Comparison of ENCODE assay signal across 28 mouse cellular contexts in the genomic region with DNA sequence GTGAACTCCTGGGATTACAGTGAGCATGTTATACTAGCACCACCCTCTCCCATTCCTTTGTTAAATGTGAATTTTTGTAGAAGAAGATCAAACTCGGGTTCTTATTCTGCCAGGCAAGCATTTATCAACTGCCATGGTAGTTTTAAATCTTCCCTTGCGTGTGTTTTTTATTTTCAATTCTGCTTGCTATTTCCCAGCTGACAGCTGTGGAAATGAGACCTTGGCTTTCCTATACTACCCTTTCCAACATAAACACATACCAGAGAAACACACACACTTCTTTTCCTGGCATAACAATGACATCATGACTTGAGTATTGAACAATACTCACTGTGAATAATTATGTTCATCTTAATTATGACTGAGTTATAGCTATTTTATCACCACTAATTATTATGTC. TPM values are rescaled to one million over a fixed set of nuclear protein-coding genes. Genes with fewer than 3 reads are reported as not detected.
DNase-seq lines count a peak whose midpoint lies in the region; ATAC-seq and TF ChIP-seq lines count a peak whose summit lies in the region.
"Had no signal": no experiment of that assay in that cellular context is flagged by ENCODE, and none has a peak within 500 bp of the region (broad histone marks: within the 10 kb centered on the region; RNA-seq: fewer than 3 reads in every experiment).

No protein-coding gene starts in this region.

- H3K4me3 ChIP-seq in embryonic facial prominence, embryonic 14.5 days (ENCODE audit: low read depth, low read length), result no peak overlapping the region
- H3K4me3 ChIP-seq in embryonic facial prominence, embryonic 10.5 days, result no peak overlapping the region
- H3K4me3 ChIP-seq in lung, embryonic 14.5 days (ENCODE audit: low read depth, low read length), result no peak overlapping the region
- H3K4me3 ChIP-seq in embryonic fibroblast, embryonic 13.5 days (ENCODE audit: insufficient read depth, low read length), result no peak overlapping the region
- H3K4me3 ChIP-seq in liver, embryonic 11.5 days (ENCODE audit: low read depth, low read length), result no peak overlapping the region
- H3K4me3 ChIP-seq: embryonic facial prominence, embryonic 12.5 days; forebrain, embryonic 10.5 days; forebrain, embryonic 13.5 days; gastrocnemius, adult 2 months; hindbrain, embryonic 10.5 days; hindbrain, embryonic 13.5 days; intestine, embryonic 15.5 days had no signal

- TF ChIP-seq POLR2A in embryonic fibroblast, embryonic 13.5 days (IDR thresholded peaks at IDR 0.05; ENCODE audit: low read depth, low read length), result no peak

- H3K27me3 ChIP-seq in embryonic facial prominence, embryonic 14.5 days (replicated peaks; ENCODE audit: control insufficient read depth, insufficient read depth, low read length), result no peaks in the 10 kb centered on the region
- no peaks in the 10 kb centered on the region for H3K27me3 ChIP-seq in embryonic facial prominence, embryonic 10.5 days (replicated peaks; ENCODE audit: low read depth, poor library complexity, severe bottlenecking)
- H3K27me3 ChIP-seq in lung, embryonic 14.5 days (ENCODE audit: insufficient read depth, low read length), result no peaks in the 10 kb centered on the region
- H3K27me3 ChIP-seq in liver, embryonic 11.5 days (replicated peaks; ENCODE audit: control insufficient read depth, insufficient read depth, low read length), result no peaks in the 10 kb centered on the region
- H3K27me3 ChIP-seq: embryonic facial prominence, embryonic 12.5 days; forebrain, embryonic 13.5 days; hindbrain, embryonic 13.5 days; intestine, embryonic 15.5 days had no signal

- H3K36me3 ChIP-seq in embryonic facial prominence, embryonic 14.5 days (ENCODE audit: control insufficient read depth, insufficient read depth, low read length), result no peaks in the 10 kb centered on the region
- H3K36me3 ChIP-seq in embryonic facial prominence, embryonic 10.5 days (replicated peaks), result no peaks in the 10 kb centered on the region
- no peaks in the 10 kb centered on the region for H3K36me3 ChIP-seq in lung, embryonic 14.5 days (ENCODE audit: insufficient read depth)
- H3K36me3 ChIP-seq in liver, embryonic 11.5 days (ENCODE audit: control insufficient read depth, insufficient read depth, low read length), result no peaks in the 10 kb centered on the region
- H3K36me3 ChIP-seq: embryonic facial prominence, embryonic 12.5 days; forebrain, embryonic 10.5 days; hindbrain, embryonic 10.5 days; hindbrain, embryonic 13.5 days; intestine, embryonic 15.5 days had no signal

- no peak overlapping the region for H3K4me2 ChIP-seq in embryonic facial prominence, embryonic 14.5 days (ENCODE audit: low read depth, low read length)
- no peak overlapping the region for H3K4me2 ChIP-seq in lung, embryonic 14.5 days
- no peak overlapping the region for H3K4me2 ChIP-seq in liver, embryonic 11.5 days
- H3K4me2 ChIP-seq: embryonic facial prominence, embryonic 12.5 days; forebrain, embryonic 13.5 days; hindbrain, embryonic 13.5 days; intestine, embryonic 15.5 days had no signal

- no peak overlapping the region for H3K27ac ChIP-seq in embryonic facial prominence, embryonic 14.5 days (replicated peaks; ENCODE audit: low read depth, low read length)
- no peak overlapping the region for H3K27ac ChIP-seq in embryonic facial prominence, embryonic 10.5 days (replicated peaks)
- no peak overlapping the region for H3K27ac ChIP-seq in lung, embryonic 14.5 days (ENCODE audit: low read depth)
- peak overlapping the region; percentile 78 for H3K27ac ChIP-seq in embryonic fibroblast, embryonic 13.5 days (ENCODE audit: insufficient read depth, low read length)
- H3K27ac ChIP-seq in liver, embryonic 11.5 days (ENCODE audit: low read depth, low read length), result no peak overlapping the region
- H3K27ac ChIP-seq: embryonic facial prominence, embryonic 12.5 days; forebrain, embryonic 10.5 days; forebrain, embryonic 13.5 days; gastrocnemius, adult 2 months; hindbrain, embryonic 10.5 days; hindbrain, embryonic 13.5 days; intestine, embryonic 15.5 days had no signal

- no peaks in the 10 kb centered on the region for H3K9me3 ChIP-seq in embryonic facial prominence, embryonic 14.5 days (ENCODE audit: control insufficient read depth, low read length)
- no peaks in the 10 kb centered on the region for H3K9me3 ChIP-seq in embryonic facial prominence, embryonic 10.5 days
- no peaks in the 10 kb centered on the region for H3K9me3 ChIP-seq in lung, embryonic 14.5 days (ENCODE audit: low read depth, low read length)
- H3K9me3 ChIP-seq in liver, embryonic 11.5 days (ENCODE audit: control insufficient read depth, low read length), result no peaks in the 10 kb centered on the region
- H3K9me3 ChIP-seq: embryonic facial prominence, embryonic 12.5 days; forebrain, embryonic 10.5 days; forebrain, embryonic 13.5 days; hindbrain, embryonic 10.5 days; hindbrain, embryonic 13.5 days; intestine, embryonic 15.5 days had no signal

- H3K4me1 ChIP-seq in embryonic facial prominence, embryonic 14.5 days (ENCODE audit: control insufficient read depth, insufficient read depth, low read length), result no peaks in the 10 kb centered on the region
- no peaks in the 10 kb centered on the region for H3K4me1 ChIP-seq in embryonic facial prominence, embryonic 10.5 days
- no peaks in the 10 kb centered on the region; the same call in 1 of the 2 replicates for H3K4me1 ChIP-seq in lung, embryonic 14.5 days (ENCODE audit: insufficient read depth)
- H3K4me1 ChIP-seq in embryonic fibroblast, embryonic 13.5 days (ENCODE audit: control insufficient read depth, insufficient read depth, low read length), result peaks cover 6% of the 10 kb centered on the region
- H3K4me1 ChIP-seq in liver, embryonic 11.5 days (replicated peaks; ENCODE audit: control insufficient read depth, insufficient read depth, low read length), result no peaks in the 10 kb centered on the region
- H3K4me1 ChIP-seq: embryonic facial prominence, embryonic 12.5 days; forebrain, embryonic 10.5 days; forebrain, embryonic 13.5 days; hindbrain, embryonic 10.5 days; hindbrain, embryonic 13.5 days; intestine, embryonic 15.5 days had no signal

- H3K9ac ChIP-seq in embryonic facial prominence, embryonic 14.5 days (ENCODE audit: low read depth, low read length), result no peak overlapping the region
- no peak overlapping the region for H3K9ac ChIP-seq in lung, embryonic 14.5 days
- H3K9ac ChIP-seq in liver, embryonic 11.5 days (ENCODE audit: low read depth, low read length), result no peak overlapping the region
- H3K9ac ChIP-seq: embryonic facial prominence, embryonic 12.5 days; forebrain, embryonic 13.5 days; hindbrain, embryonic 13.5 days; intestine, embryonic 15.5 days had no signal

- WGBS in embryonic facial prominence, embryonic 14.5 days, result 35% methylated on average over 2 of the region's 2 CpGs
- 72% methylated on average over 2 of the region's 2 CpGs for WGBS in embryonic facial prominence, embryonic 10.5 days
- WGBS in lung, embryonic 14.5 days, result 37% methylated on average over 2 of the region's 2 CpGs
- 64% methylated on average over 2 of the region's 2 CpGs for WGBS in liver, embryonic 11.5 days

- TF ChIP-seq CTCF in lung, embryonic 14.5 days (IDR thresholded peaks at IDR 0.05; ENCODE audit: low read depth), result no peak
- no peak for TF ChIP-seq CTCF in embryonic fibroblast, embryonic 13.5 days (IDR thresholded peaks at IDR 0.05; ENCODE audit: borderline replicate concordance, insufficient read depth, low read length)

- peak; percentile 31 for DNase-seq in embryonic facial prominence, embryonic 14.5 days (ENCODE audit: low spot score)
- no peak for DNase-seq in embryonic facial prominence, embryonic 10.5 days (ENCODE audit: low spot score)
- DNase-seq in lung, embryonic 14.5 days, result peak; percentile 17
- no peak for DNase-seq in lung, postnatal 14 days
- peak; percentile 56 for DNase-seq in 3T3-L1 (ENCODE audit: low read depth, low spot score)
- DNase-seq in liver, embryonic 11.5 days (ENCODE audit: low spot score), result no peak
- DNase-seq: adrenal gland, postnatal 10 days; adrenal gland, postnatal 36 days; B cell, adult 2 months; cerebellum, adult 18-20 months; cerebellum, adult 9-10 months; cerebellum, postnatal 14 days; gastrocnemius, adult 2 months; gastrocnemius, postnatal 14 days; heart, adult 18-20 months; heart, postnatal 10 days; heart, postnatal 36 days had no signal

- ATAC-seq in embryonic facial prominence, embryonic 14.5 days (ENCODE audit: low read depth), result no peak
- ATAC-seq in lung, embryonic 14.5 days (ENCODE audit: insufficient read depth), result no peak
- no peak for ATAC-seq in liver, embryonic 11.5 days (replicated peaks; ENCODE audit: low FRiP score)
- ATAC-seq: activated CD4-positive, CD25-positive, alpha-beta regulatory T cell, adult 4 months; forebrain, embryonic 13.5 days; forebrain, embryonic 16.5 days; hindbrain, embryonic 16.5 days; intestine, embryonic 15.5 days had no signal

RNA-seq across cellular contexts. Expression of a gene that starts 14.9 kb away (rescaled TPM):
- not detected in 2 replicates for polyA plus RNA-seq in embryonic facial prominence, embryonic 14.5 days (2014; fragmentation: Nextera tagmentation; extraction: Ambion mirVana)
- polyA plus RNA-seq in embryonic facial prominence, embryonic 10.5 days (2016; fragmentation: Nextera tagmentation; extraction: Ambion mirVana), result not detected in 2 replicates
- not detected in 2 replicates for polyA plus RNA-seq in lung, embryonic 14.5 days (2014; fragmentation: Nextera tagmentation; extraction: Ambion mirVana)
- not detected in 2 replicates for polyA plus RNA-seq in embryonic fibroblast, embryonic 13.5 days (2011; ENCODE audit: insufficient read length, low read depth, missing spikeins)
- not detected in 2 replicates for polyA plus RNA-seq in liver, embryonic 11.5 days (2014; fragmentation: Nextera tagmentation; extraction: Ambion mirVana)
- polyA plus RNA-seq: embryonic facial prominence, embryonic 12.5 days; forebrain, embryonic 10.5 days; forebrain, embryonic 13.5 days; forebrain, embryonic 16.5 days; heart, embryonic 14.5 days; hindbrain, embryonic 10.5 days; hindbrain, embryonic 13.5 days; hindbrain, embryonic 16.5 days; intestine, embryonic 15.5 days had no signal

RNA-seq across cellular contexts. Expression of a gene that starts 35.2 kb away (rescaled TPM):
- not detected in 2 replicates for polyA plus RNA-seq in embryonic facial prominence, embryonic 14.5 days (2014; fragmentation: Nextera tagmentation; extraction: Ambion mirVana)
- not detected in 2 replicates for polyA plus RNA-seq in embryonic facial prominence, embryonic 10.5 days (2016; fragmentation: Nextera tagmentation; extraction: Ambion mirVana)
- not detected in 2 replicates for polyA plus RNA-seq in lung, embryonic 14.5 days (2014; fragmentation: Nextera tagmentation; extraction: Ambion mirVana)
- polyA plus RNA-seq in embryonic fibroblast, embryonic 13.5 days (2011; ENCODE audit: insufficient read length, low read depth, missing spikeins), result not detected in 2 replicates
- not detected in 2 replicates for polyA plus RNA-seq in liver, embryonic 11.5 days (2014; fragmentation: Nextera tagmentation; extraction: Ambion mirVana)
- polyA plus RNA-seq: activated CD4-positive, CD25-positive, alpha-beta regulatory T cell, adult 4 months; embryonic facial prominence, embryonic 12.5 days; forebrain, embryonic 10.5 days; forebrain, embryonic 16.5 days; heart, embryonic 14.5 days; hindbrain, embryonic 10.5 days; hindbrain, embryonic 13.5 days; hindbrain, embryonic 16.5 days; intestine, embryonic 15.5 days had no signal

Comparison
In these comparisons a context has a peak if more than half of its experiments do, and no peak if none do; other contexts are left out.
1. DNase-seq: peak in embryonic facial prominence, embryonic 14.5 days (single experiment), lung, embryonic 14.5 days (single experiment) and 3T3-L1 (single experiment); none in embryonic facial prominence, embryonic 10.5 days (single experiment), lung, postnatal 14 days (single experiment) and liver, embryonic 11.5 days (single experiment).